9 mouse cellular contexts compared by ENCODE assay signal in genomic region chr11:43549701-43550100, GRCm38 (mm10). TPM values are rescaled to one million over a fixed set of nuclear protein-coding genes. Genes with fewer than 3 reads are reported as not detected.
DNase-seq lines count a peak whose midpoint lies in the region; ATAC-seq lines count a peak whose summit lies in the region.
"Had no signal": no experiment of that assay in that cellular context is flagged by ENCODE, and none has a peak within 500 bp of the region (broad histone marks: within the 10 kb centered on the region; RNA-seq: fewer than 3 reads in every experiment).

No protein-coding gene starts in this region.

- no peaks in the 10 kb centered on the region for H3K36me3 ChIP-seq in heart, embryonic 11.5 days (ENCODE audit: control insufficient read depth, insufficient read depth, low read length)

- H3K27ac ChIP-seq in heart, embryonic 11.5 days (ENCODE audit: low read depth, low read length) = peak overlapping the region; percentile 97

- DNase-seq in embryo, embryonic 10 days (ENCODE audit: low spot score) = peak; percentile 68
- DNase-seq in embryo, embryonic 11 days = no peak
- DNase-seq in adrenal gland, postnatal 14 days = peak; percentile 65
- peak; percentile 87 for DNase-seq in kidney, postnatal 14 days
- DNase-seq in lung, postnatal 4 days = peak; percentile 61 to 74
- DNase-seq in left cerebral cortex, adult 8-10 months (ENCODE audit: low spot score in 2 of 2) = no peak
- no peak for DNase-seq in natural killer cell, adult 2 months (ENCODE audit: low spot score in 2 of 2)

- H3K9me3 ChIP-seq in heart, embryonic 11.5 days (replicated peaks; ENCODE audit: control insufficient read depth, low read length) = no peaks in the 10 kb centered on the region

- H3K9ac ChIP-seq in heart, embryonic 11.5 days (ENCODE audit: low read depth, low read length) = no peak overlapping the region; the same call in 1 of the 2 replicates

- no peak for ATAC-seq in heart, embryonic 11.5 days (replicated peaks; ENCODE audit: insufficient number of reproducible peaks, low FRiP score, low TSS enrichment)

- no peak overlapping the region for H3K4me3 ChIP-seq in heart, embryonic 11.5 days (ENCODE audit: low read depth, low read length)

- H3K4me2 ChIP-seq in heart, embryonic 11.5 days = no peak overlapping the region

- WGBS in heart, embryonic 11.5 days (ENCODE audit: insufficient replicate concordance) = 37% methylated on average over 11 of the region's 11 CpGs

- H3K4me1 ChIP-seq in heart, embryonic 11.5 days (ENCODE audit: control insufficient read depth, insufficient read depth, low read length) = peaks cover 68% of the 10 kb centered on the region

- no peaks in the 10 kb centered on the region for H3K27me3 ChIP-seq in heart, embryonic 11.5 days (ENCODE audit: control insufficient read depth, insufficient read depth, low read length)

RNA-seq across cellular contexts. Expression of gene Ccnjl, which starts 21.1 kb away (rescaled TPM):
- total RNA-seq in adrenal gland, postnatal 14 days (2021) = 5.0 and 7.7 TPM in 2 replicates
- polyA plus RNA-seq in heart, embryonic 11.5 days (2014; fragmentation: Nextera tagmentation; extraction: Ambion mirVana) = 23.2 and 25.1 TPM in 2 replicates
- total RNA-seq in left cerebral cortex, adult 8-10 months (2022) = 1 to 10 TPM; 2.8 to 4.0 (median 3.2) TPM

RNA-seq across cellular contexts. Expression of gene 4933415A04Rik, which starts 37.1 kb away (rescaled TPM):
- 1.6 and 1.7 TPM in 2 replicates for total RNA-seq in adrenal gland, postnatal 14 days (2021)
- polyA plus RNA-seq in heart, embryonic 11.5 days (2014; fragmentation: Nextera tagmentation; extraction: Ambion mirVana) = 4.6 and 5.3 TPM in 2 replicates
- 1 to 10 TPM in 1 of 4 experiments, under 1 TPM in 3; 0.53 to 1.1 (median 0.86) TPM for total RNA-seq in left cerebral cortex, adult 8-10 months (2022)

RNA-seq across cellular contexts. Expression of gene Fabp6, which starts 51.6 kb away (rescaled TPM):
- not detected in 2 replicates for total RNA-seq in adrenal gland, postnatal 14 days (2021)
- not detected in 2 replicates for polyA plus RNA-seq in heart, embryonic 11.5 days (2014; fragmentation: Nextera tagmentation; extraction: Ambion mirVana)
- not detected for total RNA-seq in left cerebral cortex, adult 8-10 months (2022)
- polyA plus RNA-seq: spleen, adult 2 months had no signal

Comparison
In these comparisons a context has a peak if more than half of its experiments do, and no peak if none do; other contexts are left out.
1. DNase-seq: peak in embryo, embryonic 10 days (single experiment), adrenal gland, postnatal 14 days (single experiment), kidney, postnatal 14 days (single experiment) and lung, postnatal 4 days (2 of 2); none in embryo, embryonic 11 days (single experiment), left cerebral cortex, adult 8-10 months (0 of 2) and natural killer cell, adult 2 months (0 of 2).